Mouse (Mus musculus) monocyte, adult 2 months (primary cell): ENCODE results near the gene Klhl21.

Experiments used
- DNase-seq, 2 experiments: peaks; one replicate each; pipeline ENCODE4 v3.0.0; 2022; ENCODE audit warnings: low spot score in 2 of 2, low read depth in 1 of 2

Gene Klhl21

DNA sequence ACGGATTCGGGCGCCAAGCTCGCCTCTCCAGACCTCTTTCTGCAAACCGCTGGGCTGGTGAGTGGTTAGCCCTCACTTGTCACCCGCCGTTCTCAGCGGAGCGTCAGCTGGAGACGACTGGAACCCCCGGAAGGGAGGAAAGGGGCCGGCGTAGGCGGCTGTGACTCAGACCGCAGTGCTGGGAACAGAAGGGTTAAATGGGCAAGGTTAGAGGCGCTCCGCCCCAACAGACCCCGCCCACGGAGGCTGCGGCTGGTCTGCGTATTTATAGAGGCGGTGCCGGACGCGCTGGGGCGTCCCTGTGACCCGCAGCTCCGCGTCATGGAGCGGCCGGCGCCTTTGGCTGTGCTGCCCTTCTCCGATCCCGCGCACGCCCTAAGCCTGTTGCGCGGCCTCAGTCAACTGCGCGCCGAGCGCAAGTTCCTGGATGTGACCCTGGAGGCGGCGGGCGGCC lies at the start of gene Klhl21:
TSS of gene Klhl21 (plus strand) at position 182 of the 454 bp plus-strand sequence.
- DNase-seq: peak; percentile 86 to 93

GRCm38 (mm10) chr4:151959849-151960512 lies 48.6 kb upstream of the Klhl21 start:
- DNase-seq: no peak

DNA sequence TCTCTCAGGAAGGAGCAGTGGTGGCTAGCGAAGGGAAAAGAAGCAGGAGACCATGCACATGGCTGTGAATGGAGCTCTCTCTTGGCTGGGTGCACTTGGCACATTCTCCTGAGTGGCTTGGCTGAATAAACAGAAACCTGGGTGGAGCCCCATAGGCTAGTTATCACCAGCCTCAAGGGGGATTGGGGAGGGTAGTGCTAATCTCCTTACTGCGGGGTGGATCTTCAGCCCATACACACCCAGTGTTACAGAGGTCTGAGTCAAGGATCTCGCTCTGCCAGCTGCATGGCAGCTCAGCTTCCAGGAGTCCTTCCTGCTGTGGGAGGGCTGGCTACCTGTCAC lies 48.1 kb upstream of the Klhl21 start:
- DNase-seq: no peak

GRCm38 (mm10) chr4:151962817-151963216 lies 45.8 kb upstream of the Klhl21 start:
- peak; percentile 19 to 20 for DNase-seq

DNA sequence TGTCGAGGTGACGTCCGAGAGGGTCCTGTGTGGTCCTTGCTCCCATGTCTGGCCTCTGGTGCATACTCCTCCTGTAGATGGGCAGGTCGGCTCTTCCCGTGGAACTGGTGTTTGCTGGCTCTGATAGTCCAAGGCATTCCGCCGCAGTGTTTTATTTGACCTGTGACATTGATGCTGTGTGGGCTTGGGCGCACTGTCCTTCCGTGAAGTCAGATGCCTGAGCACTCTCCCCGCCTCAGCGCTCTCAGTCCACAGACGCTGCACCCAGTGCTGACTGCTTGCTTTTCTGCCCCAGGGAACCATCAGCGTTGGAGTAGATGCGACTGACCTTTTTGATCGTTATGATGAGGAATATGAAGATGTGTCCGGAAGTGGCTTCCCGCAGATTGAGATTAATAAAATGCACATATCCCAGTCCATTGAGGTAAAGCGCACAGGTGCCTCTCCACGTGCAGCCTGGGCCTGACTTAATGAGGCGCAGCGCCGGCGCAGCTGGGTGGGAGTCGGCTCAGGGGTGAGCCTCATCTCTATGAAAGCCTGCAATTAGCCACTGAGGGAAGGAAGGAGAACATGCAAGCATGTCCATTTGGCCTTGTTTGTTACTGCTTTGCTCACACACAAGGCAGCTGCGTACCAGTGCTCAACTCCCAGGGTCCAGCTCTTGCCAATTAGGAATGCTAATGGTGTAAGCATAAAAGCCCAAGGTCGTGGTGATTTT lies 40.2 kb upstream of the Klhl21 start:
- no peak for DNase-seq

DNA sequence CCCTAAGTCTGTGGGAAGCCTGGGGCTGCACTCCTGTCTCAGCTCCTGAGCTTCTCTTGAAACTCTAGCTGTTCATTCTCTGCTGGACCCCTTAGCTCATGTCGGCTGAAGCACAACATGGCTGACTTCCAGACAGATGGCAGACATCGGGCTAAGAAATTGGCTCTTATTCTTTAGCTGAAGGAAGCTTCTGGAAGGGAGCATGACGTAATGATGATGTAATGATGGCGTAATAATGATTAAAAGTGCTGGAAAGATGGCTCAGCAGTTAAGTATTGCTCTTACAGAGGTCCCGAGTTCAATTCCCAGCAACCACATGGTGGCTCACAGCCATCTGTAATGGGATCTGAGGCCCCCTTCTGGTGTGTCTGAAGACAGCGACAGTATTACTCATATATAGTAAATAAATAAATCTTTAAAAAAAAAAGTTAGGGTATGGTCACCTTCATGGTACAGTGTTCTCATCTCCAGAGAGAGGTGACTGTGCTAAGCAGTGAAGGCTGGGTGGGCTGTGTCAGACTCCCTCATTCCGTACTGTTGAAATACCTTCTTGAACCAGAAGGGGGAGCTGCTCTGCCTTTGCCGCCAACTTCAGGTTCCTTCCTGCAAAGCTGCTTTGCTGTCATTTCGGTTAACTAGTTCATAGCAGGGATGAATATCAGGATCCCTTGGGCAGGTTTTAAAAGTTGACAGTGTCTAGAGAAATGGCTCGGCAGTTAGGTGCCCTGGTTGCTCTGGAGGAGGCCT lies 36.2 kb upstream of the Klhl21 start:
- DNase-seq: no peak

DNA sequence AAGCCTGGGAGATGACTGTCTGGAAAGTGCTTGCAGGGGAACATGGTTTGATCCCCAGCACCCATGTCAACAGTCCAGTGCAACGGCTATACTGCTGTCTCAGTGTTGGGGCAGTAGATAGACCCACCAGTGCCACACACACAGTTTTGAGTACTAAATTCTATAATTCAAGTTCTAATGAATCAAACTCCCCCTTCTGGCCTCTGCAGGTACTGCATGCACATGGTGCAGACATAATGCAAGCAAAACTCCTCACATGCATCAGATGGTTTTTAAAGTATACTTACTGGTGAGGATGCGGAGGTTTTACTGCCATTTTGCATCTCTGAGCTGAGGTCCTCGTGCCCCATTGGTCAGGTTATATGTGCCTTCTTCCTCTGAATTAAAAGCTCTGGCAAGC lies 33.2 kb upstream of the Klhl21 start:
- no peak for DNase-seq

DNA sequence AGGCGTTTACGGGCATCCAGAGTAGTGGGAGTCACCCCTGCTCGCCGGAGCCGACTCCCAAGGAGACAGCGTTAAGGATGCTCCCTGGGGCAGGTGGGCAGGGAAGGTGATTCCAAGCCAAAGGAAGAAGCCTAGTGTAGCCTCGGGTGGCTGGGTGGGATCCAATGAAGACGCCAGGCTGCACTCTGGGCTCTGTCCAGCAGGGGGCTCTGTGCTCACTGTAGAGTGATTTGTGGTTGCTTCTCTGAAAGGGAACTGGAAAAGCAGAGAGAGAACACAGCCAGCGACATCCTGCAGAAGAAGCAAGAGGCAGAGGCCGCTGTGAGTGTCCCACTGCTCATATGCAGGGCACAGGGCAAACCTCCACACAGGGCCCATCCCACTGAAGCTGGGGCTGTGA lies 30.9 kb upstream of the Klhl21 start:
- peak; percentile 47 to 81 for DNase-seq

DNA sequence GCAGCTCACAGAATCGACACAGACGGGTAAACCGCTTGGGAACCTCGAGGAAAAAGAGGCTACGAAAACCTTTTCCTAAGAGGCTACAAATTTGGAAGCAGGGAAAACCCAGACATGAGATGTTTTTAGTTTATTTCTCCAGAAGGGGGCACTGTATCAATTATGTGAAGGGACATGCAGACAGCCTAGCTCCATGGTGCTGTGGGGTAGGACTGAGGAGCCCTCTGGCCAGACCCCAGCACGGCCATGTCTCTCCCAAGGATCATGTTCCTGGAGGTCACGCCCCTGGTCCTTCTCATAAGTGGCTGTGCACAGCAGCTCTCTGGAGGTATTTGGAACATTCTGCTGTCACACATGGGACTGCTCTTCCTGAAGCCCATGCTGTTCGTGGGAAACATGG lies 27.9 kb upstream of the Klhl21 start:
- DNase-seq: no peak

- peak; percentile 42 to 72 for DNase-seq
Measured at GRCm38 (mm10) chr4:151981363-151981762, 27.2 kb upstream of the Klhl21 start.

DNA sequence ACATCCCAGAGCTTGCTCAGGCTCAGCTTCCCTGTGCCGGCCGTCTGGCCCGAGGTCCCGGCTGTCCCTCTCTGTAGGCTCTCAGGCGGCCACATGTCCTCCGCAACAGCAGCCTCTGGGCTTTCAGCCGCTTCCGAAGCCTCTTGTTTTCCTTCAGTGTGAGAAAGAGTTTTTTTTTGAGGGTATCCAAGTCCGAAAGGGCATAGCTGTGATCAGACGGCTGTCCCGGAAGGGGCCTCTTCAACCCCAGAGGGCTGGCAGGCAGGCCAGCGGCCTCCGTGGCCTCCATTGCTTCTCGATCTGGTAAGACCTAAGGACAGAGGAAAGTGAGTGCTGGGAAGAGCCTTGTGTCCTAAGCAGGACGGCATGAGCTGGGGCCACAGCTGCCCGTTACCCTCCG lies 25.6 kb upstream of the Klhl21 start:
- no peak for DNase-seq

DNA sequence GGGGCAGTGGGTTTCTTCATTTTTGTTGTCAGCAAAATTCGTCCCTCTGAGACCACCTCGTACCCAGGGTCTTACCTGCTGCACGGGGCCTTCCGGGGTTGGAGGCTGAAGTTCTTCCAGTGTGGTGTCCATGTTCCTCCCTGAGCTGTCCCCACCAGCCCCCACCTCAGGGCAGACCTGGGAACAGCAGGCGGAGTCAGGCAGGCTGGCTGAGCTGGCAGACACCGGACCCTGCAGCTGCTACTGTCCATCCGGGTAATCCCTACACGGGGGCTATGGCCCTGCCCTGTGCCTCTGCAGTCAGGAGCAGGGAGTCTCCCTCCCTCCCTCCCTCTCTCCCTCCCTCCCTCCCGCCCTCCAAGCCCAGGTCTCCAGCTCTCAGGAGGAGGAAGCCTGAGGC lies 25.0 kb upstream of the Klhl21 start:
- DNase-seq: no peak

- DNase-seq: no peak
Measured at GRCm38 (mm10) chr4:151985886-151986285, 22.7 kb upstream of the Klhl21 start.

- DNase-seq: no peak
Measured at GRCm38 (mm10) chr4:151986650-151987049, 22.0 kb upstream of the Klhl21 start.

GRCm38 (mm10) chr4:151988014-151988341 lies 20.6 kb upstream of the Klhl21 start:
- DNase-seq: no peak

- peak in 1 of 2 experiments; percentile 60 for DNase-seq
Measured at GRCm38 (mm10) chr4:151988342-151989109, 20.1 kb upstream of the Klhl21 start, which contains the start of gene Thap3. TSS of gene Thap3 (minus strand) at chr4:151988997.

DNA sequence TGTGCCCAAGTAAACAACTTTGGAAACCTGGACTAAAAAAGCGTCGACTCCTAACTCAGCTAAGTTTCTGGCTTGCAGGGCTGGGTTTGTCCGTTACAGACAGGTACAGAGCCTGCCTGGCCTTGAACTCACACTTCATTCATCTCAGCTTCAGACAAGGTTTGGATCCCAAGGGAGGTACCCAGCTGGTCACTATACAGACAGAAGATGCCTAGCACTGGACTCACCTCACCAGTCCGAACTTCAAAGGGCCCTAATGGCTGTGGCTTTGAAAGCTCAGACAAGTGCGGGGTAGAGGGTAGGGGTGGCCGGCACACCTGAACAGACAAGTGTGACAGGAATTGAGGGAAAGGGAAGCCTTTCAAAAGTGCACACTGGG lies 19.5 kb upstream of the Klhl21 start:
- DNase-seq: no peak

- DNase-seq: no peak
Measured at GRCm38 (mm10) chr4:151992091-151992490, 16.5 kb upstream of the Klhl21 start.

- DNase-seq: no peak
Measured at GRCm38 (mm10) chr4:151993035-151993434, 15.6 kb upstream of the Klhl21 start.

DNA sequence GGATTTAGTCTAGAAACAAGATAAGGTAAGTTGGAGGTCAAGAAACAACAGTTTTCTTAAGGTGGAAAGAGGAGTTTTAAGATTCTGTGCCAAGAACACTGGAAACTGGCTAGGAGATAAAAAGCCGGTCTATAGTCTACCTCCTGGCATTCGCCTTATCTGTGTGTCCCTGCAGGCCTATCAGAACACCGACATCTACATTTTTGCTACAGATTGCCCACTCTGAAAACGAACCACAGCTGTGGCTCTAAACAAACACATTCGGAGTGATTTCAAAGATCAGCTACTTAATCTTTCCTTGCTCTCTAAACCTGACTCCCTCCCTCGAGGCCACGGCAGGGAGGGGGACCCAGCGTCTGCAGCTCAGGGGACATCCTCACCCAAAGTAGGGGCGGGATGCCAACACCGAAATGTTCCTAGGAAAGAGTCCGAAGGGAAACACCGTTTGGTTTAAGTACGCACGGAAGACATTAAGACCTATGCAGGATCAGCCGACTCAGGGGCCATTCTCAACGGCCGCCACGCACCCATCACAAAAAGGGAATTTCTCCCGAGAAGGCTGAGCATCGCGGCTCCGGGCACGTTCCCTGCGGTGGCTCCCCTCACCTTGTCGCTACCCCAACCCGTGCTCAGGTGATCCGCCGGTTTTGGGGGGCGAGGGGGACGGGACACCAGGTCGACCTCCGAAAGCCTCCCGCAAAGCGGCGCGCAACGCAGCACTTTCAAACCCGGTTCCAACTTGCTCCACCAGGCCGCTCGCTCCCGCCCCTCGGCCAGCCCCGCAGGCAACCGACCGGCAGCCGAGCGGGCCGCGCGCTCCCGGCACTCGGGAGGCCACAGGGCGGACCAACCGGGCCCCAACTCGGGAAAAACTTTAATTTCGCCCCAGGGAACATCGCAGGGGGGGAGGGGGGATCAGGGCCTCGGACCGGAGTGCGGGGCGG lies 14.1 kb upstream of the Klhl21 start:
- DNase-seq: no peak
